Mouse (Mus musculus) heart, postnatal 25 days (tissue): Measurements from ENCODE around the gene Apol9b. TPM values are rescaled to one million over a fixed set of nuclear protein-coding genes. Genes with fewer than 3 reads are reported as not detected.
A peak's percentile ranks its signal among the peaks of the same experiment; 100 is the strongest.

ENCODE experiments used
- DNase-seq: peaks from one replicate; pipeline ENCODE4 v3.0.0; 2022; ENCODE audit warnings: low spot score
- intact Hi-C: fragments of 180-260 bp; cut with DNase I; formaldehyde crosslinking; loops from one replicate; pipeline ENCODE4 v1.15.1; 2025
- total RNA-seq, 2 experiments: library from RNA; stranded (reverse); gene quantifications; 2 replicates each; pipeline ENCODE4 v1.2.3; 2021

Apol9b gene
- total RNA-seq, 2 experiments from 2014 or later = not detected

GRCm38 (mm10) chr15:77744632-77745031, 15.8 kb downstream of the Apol9b start:
- intact Hi-C loops = no loop called here
- no peak for DNase-seq

DNA sequence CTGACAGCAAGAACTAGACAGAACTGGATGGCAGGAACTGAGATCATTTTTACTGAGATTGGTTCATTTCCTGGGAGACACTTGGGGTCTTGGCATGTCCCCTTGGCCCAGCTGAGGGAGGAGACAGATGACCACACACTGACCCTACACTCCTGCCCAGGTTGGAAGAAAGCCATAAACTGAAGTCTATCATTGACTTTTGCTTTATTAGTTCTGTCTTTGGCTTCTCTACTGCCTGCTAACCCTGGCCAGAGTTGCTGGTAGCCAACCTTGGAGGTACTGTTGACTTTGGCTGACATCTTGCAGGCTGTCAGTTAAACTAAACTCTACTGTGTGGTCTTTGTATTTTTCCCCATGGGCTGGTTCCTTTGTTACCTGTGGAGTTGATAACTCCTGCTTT, 16.2 kb downstream of the Apol9b start:
- no peak for DNase-seq
- intact Hi-C loops = no loop called here

DNA sequence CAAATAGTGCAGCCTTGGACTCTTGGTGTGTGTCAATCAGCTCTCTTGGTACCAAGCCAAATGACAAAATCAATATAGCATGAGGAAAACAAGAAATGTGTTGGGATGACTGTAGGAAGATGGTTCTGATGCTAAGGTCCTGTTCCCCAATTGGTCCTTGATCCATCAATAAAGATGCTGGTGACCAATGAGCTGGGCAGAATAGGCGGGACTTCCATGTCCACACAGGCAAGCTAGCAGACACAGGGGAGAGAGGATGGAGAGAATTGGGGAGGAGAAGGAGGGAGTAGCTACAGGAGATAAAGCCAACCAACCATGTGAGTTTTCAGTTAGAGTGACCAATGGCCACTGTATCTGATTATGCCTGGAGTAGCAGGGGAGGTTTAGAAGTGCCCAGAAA, 17.5 kb downstream of the Apol9b start:
- intact Hi-C loops = no loop called here

GRCm38 (mm10) chr15:77748414-77748813, 19.6 kb downstream of the Apol9b start:
- intact Hi-C loops = no loop called here
- no peak for DNase-seq

More for the DNA sequence above, 17.5 kb downstream of the Apol9b start:
- DNase-seq = no peak

- intact Hi-C loops = no loop called here
- no peak for DNase-seq
These were observed 20.9 kb downstream of the Apol9b start for GRCm38 (mm10) chr15:77749717-77750116.

DNA sequence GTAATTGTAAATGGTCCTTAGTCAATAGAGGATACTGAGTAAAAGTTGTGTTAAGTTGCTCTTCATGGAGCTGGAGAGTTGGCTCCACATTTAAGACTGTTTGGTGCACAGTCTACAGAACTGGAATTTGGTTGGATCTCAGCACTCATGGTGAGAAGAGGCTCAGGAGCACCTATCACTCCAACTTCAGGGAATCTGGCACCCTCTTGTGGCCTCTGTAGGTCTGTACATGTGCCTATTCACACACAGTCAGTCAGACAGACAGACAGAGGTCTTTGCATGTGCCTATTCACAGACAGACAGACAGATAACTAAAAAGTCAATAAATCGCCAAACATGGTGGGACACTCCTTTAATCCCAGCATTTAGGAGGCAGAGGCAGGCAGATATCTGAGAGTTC, 21.6 kb downstream of the Apol9b start:
- DNase-seq = no peak
- intact Hi-C loops = no loop called here

- no peak for DNase-seq
- intact Hi-C loops = no loop called here
These were observed 23.6 kb downstream of the Apol9b start for GRCm38 (mm10) chr15:77752443-77752842.

DNA sequence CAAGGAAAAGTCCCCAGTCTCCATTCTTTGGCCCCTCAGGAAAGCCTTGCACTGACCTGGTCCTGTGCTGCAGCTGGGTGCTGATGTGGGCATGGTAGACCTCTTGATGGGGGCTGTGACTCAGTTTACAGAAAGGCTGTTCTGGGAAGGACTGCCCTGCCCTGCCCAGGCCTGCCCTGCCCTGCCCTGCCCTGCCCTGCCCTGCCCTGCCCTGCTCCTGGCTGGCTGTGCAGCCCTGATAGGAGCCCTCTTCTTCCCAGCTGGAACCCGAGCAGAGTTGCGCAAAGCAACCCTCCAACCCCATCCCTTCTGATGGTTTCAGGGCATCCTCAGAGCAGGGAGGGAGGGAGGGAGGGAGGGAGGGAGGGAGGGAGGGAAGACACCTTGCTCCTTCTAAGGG, 26.3 kb downstream of the Apol9b start:
- DNase-seq = no peak
- intact Hi-C loops = no loop called here

DNA sequence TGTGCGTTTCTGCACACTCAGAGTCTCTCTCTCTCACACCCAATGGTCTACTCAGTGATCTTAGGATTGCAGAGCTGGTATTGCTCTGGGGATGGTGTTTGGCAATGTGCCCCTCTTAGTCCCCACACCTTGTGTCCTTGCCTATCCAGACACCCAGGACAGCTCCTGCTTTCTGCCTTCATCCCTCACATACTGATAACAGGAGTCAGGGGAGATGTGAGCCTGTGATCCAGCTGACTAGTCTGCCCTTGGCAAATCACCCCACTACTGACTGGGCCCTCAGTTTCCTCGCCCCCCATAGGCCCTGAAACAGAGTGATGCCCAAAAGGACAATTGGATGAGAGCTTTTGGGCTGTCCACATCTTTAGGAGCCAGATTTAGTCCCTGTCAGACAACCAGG, 27.2 kb downstream of the Apol9b start:
- DNase-seq = no peak
- intact Hi-C loops = no loop called here

GRCm38 (mm10) chr15:77756848-77757247, 28.0 kb downstream of the Apol9b start, which contains the start of gene Apol8:
Apol8 (minus strand) TSS chr15:77757003.
- intact Hi-C loops = no loop called here
- no peak for DNase-seq

DNA sequence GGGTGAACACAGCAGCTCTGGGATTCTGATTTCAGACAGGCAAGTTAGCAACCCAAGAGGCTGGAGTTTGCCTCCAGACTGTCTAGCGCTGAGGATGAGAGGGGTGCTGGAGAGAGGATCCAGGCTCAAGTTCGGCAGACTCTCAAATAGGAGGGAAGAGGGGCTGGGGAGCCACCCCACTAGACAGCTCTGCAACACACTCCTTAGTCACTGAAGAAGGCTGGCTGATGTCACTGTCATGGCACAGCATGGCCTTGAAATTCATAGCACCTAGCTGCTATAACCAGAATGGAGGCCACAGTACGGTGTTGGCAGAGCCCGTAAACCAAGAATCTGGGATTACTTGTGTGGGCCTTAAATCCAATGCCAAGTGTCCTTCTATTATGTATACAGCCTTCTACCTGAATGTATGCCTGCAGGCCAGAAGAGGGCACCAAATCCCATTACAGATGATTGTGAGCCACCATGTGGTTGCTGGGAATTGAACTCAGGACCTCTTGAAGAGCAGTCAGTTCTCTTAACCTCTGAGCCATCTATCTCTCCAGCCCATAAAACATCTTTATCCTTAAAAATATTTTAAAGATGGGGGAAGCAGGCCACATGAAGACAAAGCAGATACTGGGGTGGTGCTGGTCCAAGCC, 28.9 kb downstream of the Apol9b start:
- intact Hi-C loops = no loop called here
- no peak for DNase-seq

DNA sequence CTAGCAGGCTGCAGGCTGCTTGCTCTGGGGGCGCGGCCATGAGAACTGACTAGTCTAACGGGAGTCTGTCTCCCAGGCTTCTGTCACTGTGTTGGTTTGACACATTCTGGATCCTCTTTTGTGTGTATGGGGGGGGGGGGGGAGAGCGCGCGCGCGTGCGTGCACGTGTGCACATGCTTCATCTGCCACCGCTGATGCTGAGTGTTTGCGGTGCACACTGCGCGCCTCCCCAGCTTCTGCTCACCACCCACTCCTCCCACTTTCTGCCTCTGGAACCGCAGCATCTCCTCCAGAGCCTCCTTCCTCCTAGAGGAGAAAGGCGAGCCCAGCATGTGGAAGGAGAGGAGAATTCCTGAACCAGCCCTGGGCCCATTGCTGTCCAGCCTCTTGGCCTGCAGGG, 31.2 kb downstream of the Apol9b start:
- intact Hi-C loops = no loop called here
- no peak for DNase-seq

- intact Hi-C loops = no loop called here
- no peak for DNase-seq
These were observed 32.2 kb downstream of the Apol9b start for GRCm38 (mm10) chr15:77761083-77761482.

- intact Hi-C loops = no loop called here
- DNase-seq = no peak
These were observed 32.9 kb downstream of the Apol9b start for GRCm38 (mm10) chr15:77761561-77762380.

GRCm38 (mm10) chr15:77763050-77763449, 34.2 kb downstream of the Apol9b start:
- intact Hi-C loops = no loop called here
- no peak for DNase-seq

GRCm38 (mm10) chr15:77763702-77764101, 34.9 kb downstream of the Apol9b start:
- no peak for DNase-seq
- intact Hi-C loops = no loop called here

- intact Hi-C loops = no loop called here
- DNase-seq = peak; percentile 80
These were observed 35.7 kb downstream of the Apol9b start for GRCm38 (mm10) chr15:77764391-77765006.

- intact Hi-C loops = no loop called here
These were observed 36.8 kb downstream of the Apol9b start for GRCm38 (mm10) chr15:77765484-77766093.

DNA sequence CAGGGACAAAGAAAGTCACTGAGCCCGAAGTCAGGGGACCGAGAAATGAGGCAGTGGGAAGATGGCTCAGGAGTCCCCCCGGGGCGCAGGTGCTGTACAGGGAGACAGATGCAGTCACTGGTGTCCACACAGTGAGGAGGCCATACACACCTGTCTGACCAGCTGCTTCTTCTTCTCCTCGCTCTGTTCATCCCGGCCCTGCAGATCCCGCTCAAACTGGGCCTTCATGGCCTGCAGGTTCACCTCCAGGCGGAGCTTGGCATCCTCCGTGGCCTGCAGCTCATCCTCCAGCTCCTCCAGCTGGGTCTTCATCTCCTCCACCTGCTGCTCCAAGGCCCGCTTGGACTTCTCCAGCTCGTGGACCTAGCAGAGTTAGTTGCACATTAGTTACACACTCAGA, 38.1 kb downstream of the Apol9b start:
- intact Hi-C loops = no loop called here
- no peak for DNase-seq

More at GRCm38 (mm10) chr15:77765484-77766093, 36.8 kb downstream of the Apol9b start:
- DNase-seq = no peak

GRCm38 (mm10) chr15:77770341-77770740, 41.5 kb downstream of the Apol9b start:
- DNase-seq = no peak
- intact Hi-C loops = no loop called here

DNA sequence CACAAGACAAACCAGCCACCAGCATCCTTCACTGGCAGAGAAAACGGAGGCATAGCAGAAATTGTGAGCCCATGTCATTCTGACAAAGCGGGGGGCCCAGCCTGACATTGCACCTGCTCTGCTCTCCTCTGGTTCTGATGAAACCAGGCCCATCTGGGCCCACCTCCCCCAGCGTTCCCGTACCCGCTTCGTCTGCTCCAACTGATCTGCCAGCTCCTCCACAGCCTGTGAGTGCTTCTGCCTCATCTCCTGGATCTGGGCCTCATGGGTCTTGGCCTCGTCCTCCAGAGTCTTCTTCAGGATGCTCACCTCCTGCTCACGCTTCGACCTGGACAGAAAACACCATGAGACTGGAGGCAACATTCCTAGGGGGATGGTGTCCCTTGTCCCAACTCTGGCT, 42.1 kb downstream of the Apol9b start:
- no peak for DNase-seq
- intact Hi-C loops = no loop called here
